Mouse (Mus musculus) midbrain, embryonic 14.5 days (tissue): ENCODE results near the gene Selenok. TPM values are rescaled to one million over a fixed set of nuclear protein-coding genes. Genes with fewer than 3 reads are reported as not detected.

ENCODE experiments used
- ATAC-seq: fragments of 200-750 bp; cut with Nextera tagmentation; 2 replicates; pipeline ENCODE4 v1.8.0; 2017; ENCODE audit warnings: moderate number of reproducible peaks, moderate library complexity; ENCODE audit not compliant: low FRiP score, low TSS enrichment
- DNase-seq: peaks from one replicate; pipeline ENCODE4 v3.0.0-alpha.2; 2015
- H3K27ac ChIP-seq: fragments of 300-500 bp; sonication (generic); replicated peaks from 2 replicates; pipeline ENCODE4 v1.5.1; 2014; ENCODE audit warnings: mild to moderate bottlenecking, low read depth, low read length, moderate library complexity
- H3K27me3 ChIP-seq: fragments of 300-500 bp; sonication (generic); 2 replicates; pipeline ENCODE4 v1.6.1; 2014; ENCODE audit warnings: low read length, control low read depth, mixed read lengths; ENCODE audit not compliant: control insufficient read depth, insufficient read depth
- H3K36me3 ChIP-seq: fragments of 300-500 bp; sonication (generic); 2 replicates; pipeline ENCODE4 v1.6.1; 2014; ENCODE audit warnings: low read length, control low read depth; ENCODE audit not compliant: control insufficient read depth, insufficient read depth
- H3K4me1 ChIP-seq: fragments of 300-500 bp; sonication (generic); 2 replicates; pipeline ENCODE4 v1.6.1; 2014; ENCODE audit warnings: mild to moderate bottlenecking, antibody characterized with exemption, low read length, control low read depth; ENCODE audit not compliant: control insufficient read depth, insufficient read depth
- H3K4me2 ChIP-seq: fragments of 300-500 bp; sonication (generic); 2 replicates; pipeline ENCODE4 v1.6.1; 2014; ENCODE audit warnings: mild to moderate bottlenecking, low read length, moderate library complexity
- H3K4me3 ChIP-seq: fragments of 300-500 bp; sonication (generic); replicated peaks from 2 replicates; pipeline ENCODE4 v1.5.1; 2014; ENCODE audit warnings: low read depth, low read length
- H3K9ac ChIP-seq: fragments of 300-500 bp; sonication (generic); replicated peaks from 2 replicates; pipeline ENCODE4 v1.6.1; 2014; ENCODE audit warnings: mild to moderate bottlenecking, low read length, moderate library complexity
- H3K9me3 ChIP-seq: fragments of 300-500 bp; sonication (generic); 2 replicates; pipeline ENCODE4 v1.6.1; 2016; ENCODE audit warnings: low read length, control low read depth, mixed read lengths; ENCODE audit not compliant: control insufficient read depth
- WGBS: fragments of 180-500 bp; shearing (Covaris S2); extraction: QIAGEN DNeasy Blood & Tissue Kit; methylation state at CpG from one replicate; pipeline ENCODE4 v1.1.7; 2014; 5-methylcytosine and 5-hydroxymethylcytosine counted together
- polyA plus RNA-seq: library from polyadenylated mRNA; unstranded; fragments of >200 nt; fragmentation: Nextera tagmentation; extraction: Ambion mirVana; gene quantifications from 2 replicates; pipeline ENCODE4 v1.2.1, GENCODE M21; 2014

Gene Selenok
- polyA plus RNA-seq, 1 experiment from 2014 or later, result 356 TPM

GRCm38 (mm10) chr14:29986096-29986495, 18.0 kb downstream of the Selenok start:
- DNase-seq (no peak), ATAC-seq (no peak)
- Histone ChIP-seq H3K4me1 (no peaks in the 10 kb centered on the region), H3K36me3 (peaks cover 100% of the 10 kb centered on the region), H3K4me2 (no peak overlapping the region), H3K9me3 (no peaks in the 10 kb centered on the region), H3K4me3 (no peak overlapping the region), H3K27ac (no peak overlapping the region), H3K27me3 (no peaks in the 10 kb centered on the region), H3K9ac (no peak overlapping the region)
- 94% methylated on average over 4 of the region's 4 CpGs for WGBS

- H3K27ac ChIP-seq, result no peak overlapping the region
- H3K9me3 ChIP-seq, result no peaks in the 10 kb centered on the region
- peaks cover 100% of the 10 kb centered on the region for H3K36me3 ChIP-seq
- H3K4me3 ChIP-seq, result no peak overlapping the region
- H3K9ac ChIP-seq, result no peak overlapping the region
- no peak overlapping the region for H3K4me2 ChIP-seq
- H3K27me3 ChIP-seq, result no peaks in the 10 kb centered on the region
- ATAC-seq (no peak), DNase-seq (no peak)
- WGBS, result 97% methylated on average over 6 of the region's 6 CpGs
- no peaks in the 10 kb centered on the region for H3K4me1 ChIP-seq
Measured at GRCm38 (mm10) chr14:29987276-29987675, 19.2 kb downstream of the Selenok start.

DNA sequence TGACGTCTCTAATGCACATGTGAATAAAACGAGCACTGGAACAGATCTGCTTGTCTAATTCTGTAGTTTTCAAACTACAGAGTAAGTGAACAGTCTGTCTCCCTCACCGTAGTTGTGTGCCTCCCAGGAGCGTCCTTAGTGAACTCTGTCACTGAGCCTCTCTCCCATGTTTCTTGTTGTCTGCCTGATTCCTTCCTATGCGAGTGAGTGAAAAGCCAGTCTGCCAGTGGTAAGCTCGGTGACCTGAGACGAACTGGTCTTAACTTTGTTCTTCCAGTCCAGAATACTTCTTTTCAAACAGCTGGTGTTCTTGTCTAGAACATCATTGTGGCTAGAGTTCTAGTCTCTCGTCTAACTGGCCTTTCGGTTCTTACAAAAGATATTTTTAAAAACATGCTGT, 19.6 kb downstream of the Selenok start:
- H3K9ac ChIP-seq, result no peak overlapping the region
- H3K4me1 ChIP-seq, result no peaks in the 10 kb centered on the region
- no peaks in the 10 kb centered on the region for H3K27me3 ChIP-seq
- no peak overlapping the region for H3K27ac ChIP-seq
- no peak for DNase-seq
- WGBS, result 92% methylated on average over 9 of the region's 9 CpGs
- no peak for ATAC-seq
- H3K4me3 ChIP-seq, result no peak overlapping the region
- no peaks in the 10 kb centered on the region for H3K9me3 ChIP-seq
- no peak overlapping the region for H3K4me2 ChIP-seq
- H3K36me3 ChIP-seq, result peaks cover 100% of the 10 kb centered on the region

DNA sequence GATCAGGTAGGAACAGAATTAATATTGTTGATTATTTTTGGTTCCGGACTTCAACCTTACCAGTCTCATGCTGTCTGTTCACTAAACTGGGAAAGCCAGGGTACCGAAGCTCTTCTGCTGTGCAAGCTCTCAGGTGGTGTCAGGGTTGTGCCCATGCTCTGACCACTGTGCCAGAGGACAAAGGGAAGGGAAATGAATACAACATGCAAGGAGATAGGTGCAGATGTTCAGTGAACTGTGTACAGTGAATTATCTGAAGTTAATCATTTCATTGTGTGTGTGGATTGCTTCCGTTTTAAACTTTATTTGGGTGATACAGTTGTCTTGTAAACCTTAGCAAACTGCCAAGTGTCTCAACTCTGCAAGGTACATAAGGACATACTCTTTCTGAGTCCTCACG, 20.2 kb downstream of the Selenok start:
- ATAC-seq (no peak), DNase-seq (no peak)
- H3K4me1 ChIP-seq, result no peaks in the 10 kb centered on the region
- peaks cover 100% of the 10 kb centered on the region for H3K36me3 ChIP-seq
- no peaks in the 10 kb centered on the region for H3K9me3 ChIP-seq
- no peaks in the 10 kb centered on the region for H3K27me3 ChIP-seq
- 94% methylated on average over 4 of the region's 4 CpGs for WGBS
- H3K9ac ChIP-seq, result no peak overlapping the region
- no peak overlapping the region for H3K4me2 ChIP-seq
- H3K4me3 ChIP-seq, result no peak overlapping the region
- no peak overlapping the region for H3K27ac ChIP-seq

- no peak overlapping the region for H3K9ac ChIP-seq
- no peaks in the 10 kb centered on the region for H3K4me1 ChIP-seq
- H3K4me2 ChIP-seq, result no peak overlapping the region
- WGBS, result 97% methylated on average over 4 of the region's 4 CpGs
- peaks cover 79% of the 10 kb centered on the region for H3K36me3 ChIP-seq
- no peak overlapping the region for H3K4me3 ChIP-seq
- H3K9me3 ChIP-seq, result no peaks in the 10 kb centered on the region
- no peaks in the 10 kb centered on the region for H3K27me3 ChIP-seq
- no peak overlapping the region for H3K27ac ChIP-seq
- no peak for ATAC-seq
- no peak for DNase-seq
Measured at GRCm38 (mm10) chr14:29994976-29995375, 26.9 kb downstream of the Selenok start.

GRCm38 (mm10) chr14:29996000-29996751, 28.1 kb downstream of the Selenok start:
- Histone ChIP-seq H3K9ac (no peak overlapping the region), H3K36me3 (peaks cover 67% of the 10 kb centered on the region), H3K27ac (no peak overlapping the region), H3K4me3 (no peak overlapping the region), H3K4me2 (no peak overlapping the region), H3K4me1 (no peaks in the 10 kb centered on the region), H3K27me3 (no peaks in the 10 kb centered on the region), H3K9me3 (no peaks in the 10 kb centered on the region)
- ATAC-seq (no peak), DNase-seq (no peak)
- WGBS, result 94% methylated on average over 11 of the region's 11 CpGs

DNA sequence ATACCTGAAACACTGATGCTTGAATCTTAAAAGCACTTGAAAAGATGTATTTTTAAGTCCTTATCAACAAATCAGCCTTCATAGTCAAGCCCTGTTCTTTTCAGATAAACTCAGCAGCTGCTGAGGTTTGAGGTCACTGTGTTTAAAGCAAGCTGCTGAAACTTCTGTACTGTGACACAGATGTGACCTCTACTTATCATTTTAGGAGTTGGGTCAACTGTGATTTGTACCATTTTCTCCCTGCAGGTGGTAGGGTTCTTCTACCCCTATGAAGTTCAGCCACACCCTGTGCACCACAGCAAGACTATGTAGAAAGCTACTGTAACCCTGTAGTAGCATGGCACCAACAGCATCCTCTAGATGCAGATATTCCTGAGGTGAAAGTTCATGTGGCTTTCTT, 29.2 kb downstream of the Selenok start:
- no peak overlapping the region for H3K4me2 ChIP-seq
- DNase-seq (no peak), ATAC-seq (no peak)
- H3K9ac ChIP-seq, result no peak overlapping the region
- H3K27ac ChIP-seq, result no peak overlapping the region
- no peak overlapping the region for H3K4me3 ChIP-seq
- H3K9me3 ChIP-seq, result no peaks in the 10 kb centered on the region
- H3K27me3 ChIP-seq, result no peaks in the 10 kb centered on the region
- H3K4me1 ChIP-seq, result no peaks in the 10 kb centered on the region
- H3K36me3 ChIP-seq, result peaks cover 55% of the 10 kb centered on the region

DNA sequence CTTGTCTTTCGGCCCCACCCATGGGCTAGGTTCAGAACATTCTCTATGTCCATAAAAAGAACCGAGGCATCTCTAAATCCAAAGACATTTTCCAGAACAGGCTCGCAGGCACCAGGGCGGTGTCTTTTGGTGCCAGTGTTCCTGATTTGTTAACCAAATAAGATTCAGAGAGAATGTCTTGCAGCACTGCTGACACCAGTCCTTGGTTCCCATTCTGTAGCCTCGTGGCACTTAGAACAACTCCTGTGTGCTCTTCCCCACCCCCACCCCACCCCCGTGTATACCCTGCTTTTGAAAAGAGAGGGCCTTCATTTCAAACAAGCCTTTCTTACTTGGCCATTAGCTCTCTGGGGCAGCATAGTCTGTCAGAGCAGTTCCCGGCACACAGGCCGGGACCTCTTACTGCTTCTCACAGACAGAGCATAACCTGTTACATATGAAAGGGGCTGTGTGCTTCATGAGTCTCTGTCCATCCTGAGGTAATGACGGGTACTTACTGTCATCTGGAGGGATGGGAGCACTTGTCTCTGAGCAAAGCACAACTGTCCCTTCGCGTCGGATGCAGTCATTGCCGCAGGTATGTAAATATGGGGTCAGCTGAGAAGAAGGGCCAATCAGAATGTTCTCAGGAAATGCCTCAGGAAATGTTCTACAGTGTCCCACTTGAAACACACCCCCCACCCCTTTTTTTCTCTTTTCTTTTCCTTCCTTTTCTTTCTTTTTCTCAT, 30.8 kb downstream of the Selenok start:
- Histone ChIP-seq H3K9ac (no peak overlapping the region), H3K4me3 (no peak overlapping the region), H3K27me3 (no peaks in the 10 kb centered on the region), H3K36me3 (peaks cover 40% of the 10 kb centered on the region), H3K9me3 (no peaks in the 10 kb centered on the region), H3K4me1 (no peaks in the 10 kb centered on the region), H3K4me2 (no peak overlapping the region), H3K27ac (no peak overlapping the region)
- ATAC-seq (no peak), DNase-seq (no peak)
- 78% methylated on average over 13 of the region's 13 CpGs for WGBS

GRCm38 (mm10) chr14:29999475-29999811, 31.3 kb downstream of the Selenok start:
- 93% methylated on average over 3 of the region's 3 CpGs for WGBS
- no peak for DNase-seq
- ATAC-seq, result no peak

More at GRCm38 (mm10) chr14:29999475-29999811, 31.3 kb downstream of the Selenok start:
- no peaks in the 10 kb centered on the region for H3K4me1 ChIP-seq
- H3K9me3 ChIP-seq, result no peaks in the 10 kb centered on the region
- H3K9ac ChIP-seq, result no peak overlapping the region
- no peak overlapping the region for H3K27ac ChIP-seq
- H3K4me2 ChIP-seq, result no peak overlapping the region
- no peak overlapping the region for H3K4me3 ChIP-seq
- H3K27me3 ChIP-seq, result no peaks in the 10 kb centered on the region
- H3K36me3 ChIP-seq, result peaks cover 34% of the 10 kb centered on the region
